Mouse (Mus musculus) hindbrain, postnatal 0 days (tissue): ENCODE data around the gene Zdhhc19. TPM values are rescaled to one million over a fixed set of nuclear protein-coding genes. Genes with fewer than 3 reads are reported as not detected.
A peak's percentile ranks its signal among the peaks of the same experiment; 100 is the strongest.
"Not testable (repeated sequence)": the region's sequence is repeated elsewhere in the genome, so short reads cannot be mapped to it uniquely, and the experiment has no call there.

Experiments
- ATAC-seq: fragments of 200-750 bp; cut with Nextera tagmentation; 2 replicates; pipeline ENCODE4 v1.8.0; 2017; ENCODE audit warnings: mild to moderate bottlenecking, moderate TSS enrichment, moderate library complexity
- DNase-seq: peaks from one replicate; pipeline ENCODE4 v3.0.0-alpha.2; 2015; ENCODE audit warnings: low spot score
- H3K27ac ChIP-seq: fragments of 300-500 bp; sonication (generic); 2 replicates; pipeline ENCODE4 v1.5.1; 2014; ENCODE audit warnings: mild to moderate bottlenecking
- H3K27me3 ChIP-seq: fragments of 300-500 bp; sonication (generic); 2 replicates; pipeline ENCODE4 v1.6.1; 2014; ENCODE audit warnings: low read length, mixed read lengths; ENCODE audit not compliant: insufficient read depth
- H3K36me3 ChIP-seq: fragments of 300-500 bp; sonication (generic); 2 replicates; pipeline ENCODE4 v1.6.1; 2014; ENCODE audit warnings: low read length, mixed read lengths; ENCODE audit not compliant: insufficient read depth
- H3K4me1 ChIP-seq: fragments of 300-500 bp; sonication (generic); 2 replicates; pipeline ENCODE4 v1.6.1; 2014; ENCODE audit warnings: antibody characterized with exemption, low read length, mixed read lengths; ENCODE audit not compliant: insufficient read depth
- H3K4me2 ChIP-seq: fragments of 300-500 bp; sonication (generic); 2 replicates; pipeline ENCODE4 v1.6.1; 2014; ENCODE audit warnings: low read depth, mild to moderate bottlenecking, low read length, moderate library complexity, mixed read lengths
- H3K4me3 ChIP-seq: fragments of 300-500 bp; sonication (generic); 2 replicates; pipeline ENCODE4 v1.5.1; 2014; ENCODE audit warnings: low read length
- H3K9ac ChIP-seq: fragments of 300-500 bp; sonication (generic); replicated peaks from 2 replicates; pipeline ENCODE4 v1.6.1; 2014; ENCODE audit warnings: mild to moderate bottlenecking, low read length, moderate library complexity, mixed read lengths
- H3K9me3 ChIP-seq: fragments of 300-500 bp; sonication (generic); 2 replicates; pipeline ENCODE4 v1.6.1; 2016; ENCODE audit warnings: low read length, mixed read lengths
- CTCF ChIP-seq: IDR thresholded peaks from 2 replicates; pipeline ENCODE4 v1.5.1; 2016; ENCODE audit warnings: antibody characterized with exemption, control low read depth, low read depth
- WGBS: fragments of 180-500 bp; shearing (Covaris S2); extraction: QIAGEN DNeasy Blood & Tissue Kit; methylation state at CpG from one replicate; pipeline ENCODE4 v1.1.7; 2014; 5-methylcytosine and 5-hydroxymethylcytosine counted together
- polyA plus RNA-seq: library from polyadenylated mRNA; unstranded; fragments of >200 nt; fragmentation: Nextera tagmentation; extraction: Ambion mirVana; gene quantifications from 2 replicates; pipeline ENCODE4 v1.2.1, GENCODE M21; 2015
- total RNA-seq: library from RNA; depleted of rRNA; stranded (reverse); fragments of >200 nt; gene quantifications from 2 replicates; pipeline ENCODE4 v1.2.3, GENCODE M21; 2014

Zdhhc19 gene
- total and polyA plus RNA-seq, 2 experiments from 2014 or later = 0.33 TPM; not detected in 1

- no peak for DNase-seq
- no peak overlapping the region for H3K27ac ChIP-seq
- H3K36me3 ChIP-seq = no peaks in the 10 kb centered on the region
- H3K4me3 ChIP-seq = no peak overlapping the region
- H3K4me2 ChIP-seq = no peak overlapping the region
- no peaks in the 10 kb centered on the region for H3K4me1 ChIP-seq
- no peaks in the 10 kb centered on the region for H3K27me3 ChIP-seq
- no peak overlapping the region for H3K9ac ChIP-seq
- 84% methylated on average over 6 of the region's 6 CpGs for WGBS
- no peaks in the 10 kb centered on the region for H3K9me3 ChIP-seq
- no peak for TF ChIP-seq CTCF
- ATAC-seq = no peak
Measured at GRCm38 (mm10) chr16:32486046-32486445, 10.0 kb upstream of the Zdhhc19 start.

- no peaks in the 10 kb centered on the region for H3K27me3 ChIP-seq
- 72% methylated on average over 15 of the region's 15 CpGs for WGBS
- H3K27ac ChIP-seq = no peak within 1 kb of the TSS
- no peaks in the 10 kb centered on the region for H3K4me1 ChIP-seq
- H3K9me3 ChIP-seq = no peaks in the 10 kb centered on the region
- no peak for ATAC-seq
- no peak within 1 kb of the TSS for H3K9ac ChIP-seq
- no peak for DNase-seq
- no peak within 1 kb of the TSS for H3K4me3 ChIP-seq
- H3K4me2 ChIP-seq = no peak within 1 kb of the TSS
- no peak for TF ChIP-seq CTCF
- H3K36me3 ChIP-seq = no peaks in the 10 kb centered on the region
Measured at GRCm38 (mm10) chr16:32487234-32488111, 8.6 kb upstream of the Zdhhc19 start, which contains the start of gene Slc51a. TSS of gene Slc51a (minus strand) at chr16:32487879.

GRCm38 (mm10) chr16:32488939-32489338 lies 7.1 kb upstream of the Zdhhc19 start:
- Histone ChIP-seq H3K27me3 (no peaks in the 10 kb centered on the region), H3K9me3 (no peaks in the 10 kb centered on the region), H3K27ac (no peak overlapping the region), H3K4me1 (no peaks in the 10 kb centered on the region), H3K4me3 (no peak overlapping the region), H3K4me2 (no peak overlapping the region), H3K36me3 (no peaks in the 10 kb centered on the region), H3K9ac (no peak overlapping the region)
- no peak for TF ChIP-seq CTCF
- ATAC-seq (no peak), DNase-seq (no peak)
- WGBS = 88% methylated on average over 3 of the region's 3 CpGs

- H3K4me3 ChIP-seq, H3K4me2 ChIP-seq, H3K36me3 ChIP-seq, H3K4me1 ChIP-seq, H3K9ac ChIP-seq, DNase-seq, H3K27ac ChIP-seq, H3K9me3 ChIP-seq, ATAC-seq, H3K27me3 ChIP-seq: not testable (repeated sequence)
- WGBS = 75% methylated on average over 6 of the region's 6 CpGs
Measured at GRCm38 (mm10) chr16:32494371-32494770, 1.7 kb upstream of the Zdhhc19 start.

GRCm38 (mm10) chr16:32498996-32499395 lies 2.9 kb downstream of the Zdhhc19 start:
- no peak for ATAC-seq
- H3K4me1 ChIP-seq = no peaks in the 10 kb centered on the region
- H3K9me3 ChIP-seq = no peaks in the 10 kb centered on the region
- no peak for DNase-seq
- H3K9ac ChIP-seq = 0 out of 2 replicates have a peak overlapping the region, but pooled peaks have one; percentile 35
- WGBS = 64% methylated on average over 13 of the region's 13 CpGs
- H3K4me2 ChIP-seq = peak overlapping the region; percentile 56; the same call in 1 of the 2 replicates
- TF ChIP-seq CTCF = no peak
- H3K36me3 ChIP-seq = no peaks in the 10 kb centered on the region
- H3K4me3 ChIP-seq = no peak overlapping the region
- H3K27me3 ChIP-seq = no peaks in the 10 kb centered on the region
- no peak overlapping the region for H3K27ac ChIP-seq

- WGBS = 8% methylated on average over 21 of the region's 22 CpGs
- DNase-seq = peak; percentile 92
- peak overlapping the region; percentile 35 for H3K9ac ChIP-seq
Measured at GRCm38 (mm10) chr16:32499430-32500037, 3.5 kb downstream of the Zdhhc19 start.

More at GRCm38 (mm10) chr16:32499430-32500037, 3.5 kb downstream of the Zdhhc19 start:
- Histone ChIP-seq H3K4me3 (peak overlapping the region; percentile 28), H3K27ac (peak overlapping the region; percentile 46; the same call in 1 of the 2 replicates), H3K36me3 (no peaks in the 10 kb centered on the region), H3K4me1 (no peaks in the 10 kb centered on the region), H3K4me2 (peak overlapping the region; percentile 56), H3K27me3 (no peaks in the 10 kb centered on the region), H3K9me3 (no peaks in the 10 kb centered on the region)
- peak; percentile 92 for ATAC-seq
- TF ChIP-seq CTCF = peak; percentile 97
